Mouse (Mus musculus) right cerebral cortex, postnatal 4 days (tissue): ENCODE data around the gene Gpd2.

Source experiments
- DNase-seq: peaks from one replicate; pipeline ENCODE4 v3.0.0-alpha.2; 2022

The Gpd2 gene

GRCm38 (mm10) chr2:57304212-57304611 lies 66.8 kb downstream of the Gpd2 start:
- DNase-seq = no peak

GRCm38 (mm10) chr2:57312268-57312797 lies 74.9 kb downstream of the Gpd2 start:
- no peak for DNase-seq

- no peak for DNase-seq
Observed at GRCm38 (mm10) chr2:57316055-57316454, 78.6 kb downstream of the Gpd2 start.

GRCm38 (mm10) chr2:57318336-57318735 lies 80.9 kb downstream of the Gpd2 start:
- no peak for DNase-seq

- no peak for DNase-seq
Observed at GRCm38 (mm10) chr2:57326091-57326490, 88.7 kb downstream of the Gpd2 start.

- DNase-seq = no peak
Observed at GRCm38 (mm10) chr2:57329327-57329726, 91.9 kb downstream of the Gpd2 start.

- no peak for DNase-seq
Observed at GRCm38 (mm10) chr2:57330812-57331211, 93.4 kb downstream of the Gpd2 start.

GRCm38 (mm10) chr2:57331266-57331665 lies 93.8 kb downstream of the Gpd2 start:
- DNase-seq = no peak

- DNase-seq = no peak
Observed at GRCm38 (mm10) chr2:57333481-57333880, 96.0 kb downstream of the Gpd2 start.

GRCm38 (mm10) chr2:57335397-57335796 lies 98.0 kb downstream of the Gpd2 start:
- no peak for DNase-seq

GRCm38 (mm10) chr2:57338779-57339178 lies 101.3 kb downstream of the Gpd2 start:
- no peak for DNase-seq

- DNase-seq = no peak
Observed at GRCm38 (mm10) chr2:57342910-57343309, 105.5 kb downstream of the Gpd2 start.

- DNase-seq = no peak
Observed at GRCm38 (mm10) chr2:57350615-57351014, 113.2 kb downstream of the Gpd2 start.

GRCm38 (mm10) chr2:57353722-57354432 lies 116.4 kb downstream of the Gpd2 start:
- no peak for DNase-seq

- DNase-seq = no peak
Observed at GRCm38 (mm10) chr2:57354848-57355247, 117.4 kb downstream of the Gpd2 start.

- no peak for DNase-seq
Observed at GRCm38 (mm10) chr2:57356222-57356822, 118.9 kb downstream of the Gpd2 start.

GRCm38 (mm10) chr2:57362503-57362902 lies 125.1 kb downstream of the Gpd2 start:
- no peak for DNase-seq

GRCm38 (mm10) chr2:57374647-57375046 lies 137.2 kb downstream of the Gpd2 start:
- DNase-seq = no peak

- no peak for DNase-seq
Observed at GRCm38 (mm10) chr2:57375138-57375837, 137.9 kb downstream of the Gpd2 start.

- peak; percentile 9 for DNase-seq
Observed at GRCm38 (mm10) chr2:57378147-57378889, 140.9 kb downstream of the Gpd2 start.

GRCm38 (mm10) chr2:57384625-57385024 lies 147.2 kb downstream of the Gpd2 start:
- no peak for DNase-seq

GRCm38 (mm10) chr2:57387816-57388215 lies 150.4 kb downstream of the Gpd2 start:
- no peak for DNase-seq

GRCm38 (mm10) chr2:57395071-57395470 lies 157.6 kb downstream of the Gpd2 start:
- DNase-seq = no peak
